Mouse (Mus musculus): Measurements from ENCODE around the gene Rapgef6.
"Not testable (repeated sequence)": the region's sequence is repeated elsewhere in the genome, so short reads cannot be mapped to it uniquely, and the experiment has no call there.

The Rapgef6 gene

DNA sequence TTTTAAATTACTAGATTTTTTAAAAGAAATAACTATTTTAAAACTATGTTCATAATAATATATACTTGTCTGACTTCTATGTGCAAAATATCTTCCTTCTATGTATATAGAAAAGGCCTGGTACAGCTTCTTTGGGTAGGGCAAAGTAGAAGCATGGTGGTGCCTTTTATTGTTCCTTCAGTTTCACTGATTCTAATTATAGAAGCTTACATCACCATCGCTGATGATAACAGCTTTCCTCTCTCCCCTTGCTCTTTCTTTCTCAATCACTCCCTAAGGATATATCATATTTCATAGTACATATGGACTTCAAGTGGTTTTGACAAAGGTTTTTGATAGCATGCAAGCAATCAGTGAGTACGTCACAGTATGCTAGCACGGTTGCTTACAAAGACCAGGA is 69.9 kb downstream of the Rapgef6 start:
- no peak for DNase-seq

- peak; percentile 67 for DNase-seq
Observed at GRCm38 (mm10) chr11:54594049-54594448, 71.4 kb downstream of the Rapgef6 start.

DNA sequence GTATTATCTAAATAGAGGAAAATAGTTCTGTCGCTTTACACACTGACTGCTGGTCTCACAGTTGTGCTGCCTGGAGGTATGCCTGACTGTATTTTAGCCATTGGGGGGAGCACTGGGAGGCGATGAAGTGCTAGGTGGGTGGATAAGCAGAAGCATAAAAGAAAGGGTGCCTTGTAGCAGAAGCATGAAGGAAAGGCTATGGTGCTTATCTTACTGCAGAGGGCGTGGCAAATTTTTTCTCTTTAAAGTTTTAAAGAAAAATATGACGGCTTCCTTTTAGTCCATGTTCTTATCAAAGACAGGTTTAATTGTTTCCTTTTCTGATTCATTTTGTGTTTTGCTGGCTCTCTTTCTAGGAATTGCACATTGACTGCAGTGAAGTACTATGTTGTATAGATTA is 72.4 kb downstream of the Rapgef6 start:
- peak; percentile 44 for DNase-seq

GRCm38 (mm10) chr11:54595905-54596555 is 73.4 kb downstream of the Rapgef6 start:
- DNase-seq, result peak; percentile 30

GRCm38 (mm10) chr11:54597902-54598447 is 75.3 kb downstream of the Rapgef6 start:
- peak; percentile 28 for DNase-seq

DNA sequence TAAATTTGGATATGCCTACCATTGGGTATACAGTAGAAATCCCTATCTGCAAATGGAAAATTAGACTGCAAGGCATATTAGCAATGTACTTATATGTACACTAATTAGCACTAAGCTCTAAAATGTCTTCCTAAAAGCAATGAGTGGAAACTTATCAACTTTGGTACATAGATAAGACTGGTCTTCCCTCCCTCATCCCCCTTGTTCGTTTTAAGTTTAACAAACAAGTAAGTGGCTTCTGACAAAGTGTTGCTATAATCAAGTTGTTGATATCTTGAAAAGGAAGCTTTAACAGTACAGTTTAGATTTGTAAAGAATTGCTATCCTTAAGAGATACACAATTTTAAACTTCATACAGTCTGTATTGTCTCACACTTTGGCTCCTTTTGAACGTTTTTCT is 78.5 kb downstream of the Rapgef6 start:
- DNase-seq, result no peak

DNA sequence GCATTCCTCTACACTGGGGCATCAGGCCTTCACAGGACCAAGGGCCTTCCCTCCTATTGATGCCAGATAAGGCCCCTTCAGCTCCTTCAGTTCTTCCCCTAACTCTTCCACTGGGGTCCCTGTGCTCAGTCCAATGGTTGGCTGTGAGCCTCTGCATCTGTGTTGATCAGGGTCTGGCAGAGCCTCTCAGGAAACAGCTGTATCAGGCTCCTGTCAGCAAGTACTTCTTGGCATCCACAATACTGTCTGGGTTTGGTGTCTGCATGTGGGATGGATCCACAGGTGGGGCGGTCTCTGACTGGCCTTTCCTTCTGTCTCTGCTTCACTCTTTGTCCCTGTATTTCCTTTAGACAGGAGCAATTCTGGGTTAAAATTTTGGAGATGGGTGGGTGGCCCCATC is 80.1 kb downstream of the Rapgef6 start:
- not testable (repeated sequence) for DNase-seq

DNA sequence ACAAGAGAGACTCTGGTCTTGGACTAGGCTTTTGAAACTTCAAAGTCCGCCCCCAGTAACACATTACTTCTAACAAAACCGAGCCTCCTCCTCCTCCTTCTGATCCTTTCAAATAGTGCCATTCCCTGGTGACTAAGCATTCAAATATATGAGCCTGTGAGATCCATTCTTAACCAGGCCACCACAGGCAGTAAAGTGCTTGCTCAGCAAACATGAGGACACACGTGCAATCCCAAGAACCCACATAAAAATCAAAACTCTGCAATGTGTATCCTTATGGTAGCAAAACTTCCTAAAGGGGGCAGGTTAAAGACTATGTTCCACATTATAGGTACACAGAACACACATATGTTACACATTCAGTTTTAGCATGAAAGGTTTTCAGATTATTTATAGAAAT is 81.8 kb downstream of the Rapgef6 start:
- no peak for DNase-seq

GRCm38 (mm10) chr11:54613628-54614027 is 91.0 kb downstream of the Rapgef6 start:
- no peak for DNase-seq

GRCm38 (mm10) chr11:54614560-54614959 is 91.9 kb downstream of the Rapgef6 start:
- DNase-seq, result no peak

GRCm38 (mm10) chr11:54618841-54619240 is 96.2 kb downstream of the Rapgef6 start:
- no peak for DNase-seq

DNA sequence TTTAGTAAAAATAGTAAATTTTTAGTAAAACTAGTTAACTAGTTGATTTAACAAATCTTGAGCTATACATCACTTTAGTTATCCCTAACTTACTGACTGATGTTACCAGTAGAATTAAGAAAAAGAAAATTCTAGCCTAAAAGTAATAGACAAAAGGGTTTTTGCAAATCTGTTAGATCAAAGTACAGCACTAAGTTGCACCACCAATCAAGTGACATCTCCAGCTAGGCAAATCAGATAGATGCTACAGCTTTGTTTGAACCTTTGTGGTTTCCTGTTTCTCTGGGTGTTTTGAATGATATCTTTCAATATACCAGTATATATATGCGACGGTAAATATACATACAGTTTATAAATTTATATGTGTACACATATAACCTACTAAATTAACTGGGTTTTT is 99.1 kb downstream of the Rapgef6 start:
- no peak for DNase-seq

DNA sequence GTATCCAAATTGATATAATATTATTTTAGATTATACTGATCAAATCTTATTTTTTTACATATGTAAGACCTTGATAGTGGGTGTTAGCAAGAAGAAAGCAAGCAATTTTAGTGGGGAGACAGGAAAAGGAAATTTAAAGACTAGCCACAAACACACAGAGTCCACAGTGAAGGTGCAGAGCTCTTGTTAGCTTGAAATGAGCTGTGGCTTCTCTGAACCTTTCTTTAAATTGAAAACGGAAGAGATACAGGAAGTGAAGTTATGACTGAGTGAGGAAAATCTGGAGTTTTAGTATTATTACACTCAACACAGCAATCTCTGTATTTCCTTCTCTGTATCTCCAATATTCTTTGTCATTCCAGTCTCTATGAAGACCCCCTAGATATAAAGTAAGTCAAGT is 104.3 kb downstream of the Rapgef6 start:
- no peak for DNase-seq

- DNase-seq, result no peak
Observed at GRCm38 (mm10) chr11:54646420-54646819, 123.8 kb downstream of the Rapgef6 start.

DNA sequence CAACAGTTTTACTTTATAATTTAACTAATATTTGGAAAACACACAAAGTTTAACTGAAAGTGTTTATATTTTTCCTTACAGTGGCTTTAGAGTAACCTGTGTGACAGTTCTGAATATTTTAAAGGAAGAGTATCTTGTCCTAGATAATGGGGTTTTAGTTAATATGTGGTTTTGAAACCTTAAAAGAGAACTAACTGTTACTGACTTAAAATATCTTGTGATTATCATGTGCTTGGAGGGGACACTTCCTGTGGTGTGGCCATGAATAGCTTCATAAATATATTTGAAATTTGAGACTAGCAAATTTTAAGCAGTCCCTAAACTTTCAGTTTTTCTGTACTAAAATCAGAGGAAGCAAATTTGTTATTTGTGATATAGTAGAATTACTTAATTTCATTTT is 125.9 kb downstream of the Rapgef6 start:
- DNase-seq, result no peak

DNA sequence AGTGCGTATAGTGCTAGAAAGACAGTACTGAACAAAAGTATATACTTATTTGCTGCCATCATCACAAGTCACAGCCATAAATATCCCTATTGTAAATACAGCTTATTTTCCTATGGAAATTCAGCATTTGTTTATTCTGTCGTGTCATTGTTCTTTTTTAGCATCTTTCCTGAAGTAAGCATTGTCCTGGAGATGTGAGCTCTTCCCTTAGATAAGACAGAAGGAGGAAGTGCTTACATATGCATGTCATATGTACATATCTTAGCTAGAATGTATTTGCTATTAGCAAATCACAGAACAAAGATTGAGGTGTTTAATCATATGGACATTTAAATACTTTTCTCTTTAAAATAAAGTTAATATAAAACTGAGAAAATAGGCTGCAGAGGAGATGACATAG is 132.8 kb downstream of the Rapgef6 start:
- no peak for DNase-seq

DNA sequence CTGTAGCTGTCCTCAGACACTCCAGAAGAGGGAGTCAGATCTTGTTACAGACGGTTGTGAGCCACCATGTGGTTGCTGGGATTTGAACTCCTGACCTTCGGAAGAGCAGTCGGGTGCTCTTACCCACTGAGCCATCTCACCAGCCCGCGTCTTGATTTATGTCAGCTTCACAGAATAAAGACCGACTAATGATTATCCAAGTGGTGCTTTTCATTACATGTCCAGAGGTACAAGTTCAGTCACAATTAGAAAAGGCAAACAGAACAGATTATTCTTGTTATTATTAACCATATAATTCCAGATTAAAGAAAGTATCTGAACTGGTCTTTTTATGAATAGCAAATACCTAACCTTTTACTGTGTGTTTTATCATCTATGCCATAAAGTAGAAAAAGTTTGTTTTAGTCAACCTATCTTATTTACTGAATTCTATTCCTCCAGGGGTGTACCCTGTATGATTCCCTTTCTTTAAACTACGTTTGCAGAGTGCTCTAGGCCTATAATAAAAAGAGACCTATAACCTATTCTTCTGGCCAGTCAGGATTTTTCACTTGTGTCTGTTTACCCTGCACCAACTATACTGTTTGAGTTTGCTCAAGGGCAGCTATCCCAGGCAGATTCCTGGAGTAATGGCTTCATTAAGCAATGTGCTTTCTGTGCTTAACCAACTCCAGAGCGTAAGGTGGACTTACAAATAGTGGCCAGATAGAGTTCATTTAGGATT is 151.1 kb downstream of the Rapgef6 start:
- no peak for DNase-seq

DNA sequence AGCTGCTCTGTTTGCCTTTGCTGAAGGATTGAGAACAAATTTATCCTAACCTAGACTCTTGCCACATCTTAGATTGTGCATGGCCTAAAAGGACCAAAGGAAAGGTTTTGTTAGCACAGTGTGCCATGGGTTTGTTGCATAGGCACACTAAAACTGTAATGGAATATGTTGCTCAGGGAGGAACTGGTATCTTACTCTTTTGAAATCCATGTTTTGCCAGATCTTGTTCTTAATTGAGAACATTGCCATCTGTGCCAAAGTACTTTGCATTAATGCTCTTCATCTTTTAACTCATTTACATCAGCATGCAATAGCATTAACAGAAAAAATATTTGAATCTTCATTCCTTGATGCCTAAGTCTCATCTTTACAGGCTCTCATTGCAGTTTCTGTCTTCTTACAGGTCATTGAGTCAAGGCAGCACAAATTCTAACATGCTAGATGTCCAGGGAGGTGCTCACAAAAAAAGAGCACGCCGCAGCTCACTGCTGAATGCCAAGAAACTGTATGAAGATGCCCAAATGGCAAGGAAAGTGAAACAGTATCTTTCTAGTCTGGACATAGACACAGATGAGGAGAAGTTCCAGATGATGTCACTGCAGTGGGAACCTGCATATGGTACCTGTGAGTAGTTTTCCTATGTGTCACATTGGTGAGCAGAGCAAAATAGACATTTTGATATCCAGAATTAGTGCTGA is 153.3 kb downstream of the Rapgef6 start:
- no peak for DNase-seq

DNA sequence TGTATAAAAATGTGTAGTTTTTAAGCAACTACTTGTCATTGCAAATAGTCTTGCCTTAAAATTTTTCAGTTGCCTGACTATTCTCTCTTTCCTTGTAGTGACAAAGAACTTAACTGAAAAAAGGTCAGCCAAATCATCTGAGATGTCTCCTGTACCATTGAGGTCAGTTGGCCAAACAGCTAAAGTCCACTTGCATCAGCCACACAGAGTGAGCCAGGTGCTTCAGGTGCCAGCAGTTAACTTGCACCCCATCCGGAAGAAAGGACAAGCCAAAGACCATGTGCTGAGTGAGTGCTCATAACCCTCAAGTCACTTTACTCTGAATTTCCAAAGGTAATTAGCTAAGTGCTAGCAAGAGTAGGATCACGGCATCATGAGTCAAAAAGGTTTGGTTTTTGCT is 156.5 kb downstream of the Rapgef6 start:
- no peak for DNase-seq

GRCm38 (mm10) chr11:54684831-54685230 is 162.2 kb downstream of the Rapgef6 start:
- no peak for DNase-seq

- no peak for DNase-seq
Observed at GRCm38 (mm10) chr11:54690171-54690570, 167.5 kb downstream of the Rapgef6 start.

GRCm38 (mm10) chr11:54691179-54691578 is 168.5 kb downstream of the Rapgef6 start:
- DNase-seq, result no peak

- DNase-seq, result no peak
Observed at GRCm38 (mm10) chr11:54693696-54694095, 171.0 kb downstream of the Rapgef6 start.

DNA sequence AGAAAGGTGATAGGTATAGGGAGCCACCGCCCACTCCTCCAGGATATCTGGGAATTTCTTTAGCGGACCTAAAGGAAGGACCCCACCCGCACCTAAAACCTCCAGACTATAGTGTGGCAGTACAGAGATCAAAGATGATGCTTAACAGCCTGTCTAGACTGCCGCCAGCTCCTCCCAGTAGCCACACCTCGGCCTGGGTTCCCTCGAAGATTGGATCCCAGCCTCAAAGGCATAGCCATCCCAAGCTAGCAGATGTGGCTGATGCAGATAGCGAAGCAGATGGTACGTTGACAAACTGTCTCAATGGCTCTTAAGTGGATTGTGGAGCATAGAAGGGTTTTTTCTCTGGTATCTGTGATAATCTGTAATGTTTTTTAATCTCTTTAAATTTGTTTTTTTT is 171.6 kb downstream of the Rapgef6 start:
- DNase-seq, result no peak

Measured in cerebellum, adult 9-11 months (tissue).